Mouse (Mus musculus) gastrocnemius, postnatal 14 days (tissue): ENCODE data around the gene Iqgap2. TPM values are rescaled to one million over a fixed set of nuclear protein-coding genes. Genes with fewer than 3 reads are reported as not detected.
A peak's percentile ranks its signal among the peaks of the same experiment; 100 is the strongest.

Source experiments
- DNase-seq: peaks from one replicate; pipeline ENCODE4 v3.0.0; 2021; ENCODE audit warnings: mixed read lengths
- intact Hi-C: fragments of 180-260 bp; cut with DNase I; formaldehyde crosslinking; loops from one replicate; pipeline ENCODE4 v1.15.1; 2025; ENCODE audit warnings: low total_unique reads
- total RNA-seq, 2 experiments: library from RNA; stranded (reverse); gene quantifications; 2 replicates each; pipeline ENCODE4 v1.2.3; 2021

Iqgap2 gene
- total RNA-seq, 2 experiments from 2014 or later: 2.4 to 2.7 TPM

GRCm38 (mm10) chr13:95609088-95609420 lies 282.7 kb downstream of the Iqgap2 start:
- no peak for DNase-seq
- intact Hi-C loops: no loop called here

- intact Hi-C loops: no loop called here
- no peak for DNase-seq
Measured at GRCm38 (mm10) chr13:95608416-95609087, 283.2 kb downstream of the Iqgap2 start.

- DNase-seq: no peak
- intact Hi-C loops: no loop called here
Measured at GRCm38 (mm10) chr13:95607019-95607418, 284.7 kb downstream of the Iqgap2 start.

DNA sequence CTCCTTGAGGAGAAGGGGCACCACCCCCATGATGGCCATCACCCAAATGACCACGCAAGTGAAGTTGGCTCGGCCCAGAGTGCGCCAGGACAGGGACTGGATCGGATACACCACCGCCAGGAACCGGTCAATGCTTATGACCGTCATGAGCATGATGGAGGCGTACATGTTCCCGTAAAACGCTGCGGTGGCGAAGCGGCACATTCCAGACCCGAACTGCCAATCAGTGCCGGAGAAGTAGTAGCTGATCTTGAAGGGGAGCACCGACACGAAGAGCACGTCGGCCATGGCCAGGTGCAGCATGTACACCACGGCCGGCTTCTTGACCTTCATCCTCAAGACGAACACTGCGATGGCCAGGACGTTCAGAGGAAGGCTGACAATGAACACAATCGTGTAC lies 287.4 kb downstream of the Iqgap2 start:
- intact Hi-C loops: no loop called here
- DNase-seq: no peak

DNA sequence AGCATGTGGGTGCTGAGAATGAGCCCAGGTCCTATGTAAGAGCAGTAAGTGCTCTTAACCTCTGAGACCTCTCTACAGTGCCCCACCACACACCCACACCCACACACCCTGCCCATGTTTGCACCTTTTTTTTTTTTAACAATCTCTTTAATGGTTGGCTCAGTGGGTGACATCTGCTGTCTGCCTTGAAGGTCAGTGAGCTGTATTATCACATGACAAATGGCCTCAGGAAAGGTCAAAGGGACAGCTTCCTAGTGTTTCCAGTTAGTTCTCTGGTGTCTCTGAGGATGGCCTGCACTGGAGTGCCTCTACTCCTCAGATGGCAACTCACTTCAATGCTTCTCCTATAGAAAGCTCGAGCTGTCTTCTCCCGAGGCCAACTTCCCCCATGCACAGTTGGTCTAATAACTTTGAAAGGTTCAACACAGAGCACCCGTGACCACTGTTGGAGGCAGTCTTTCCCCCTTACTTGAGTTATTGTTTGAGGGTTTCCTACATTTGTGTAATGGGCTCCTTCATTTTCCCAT lies 291.8 kb downstream of the Iqgap2 start:
- no peak for DNase-seq
- intact Hi-C loops: no loop called here

- intact Hi-C loops: no loop called here
- no peak for DNase-seq
Measured at GRCm38 (mm10) chr13:95598232-95598920, 293.3 kb downstream of the Iqgap2 start.

DNA sequence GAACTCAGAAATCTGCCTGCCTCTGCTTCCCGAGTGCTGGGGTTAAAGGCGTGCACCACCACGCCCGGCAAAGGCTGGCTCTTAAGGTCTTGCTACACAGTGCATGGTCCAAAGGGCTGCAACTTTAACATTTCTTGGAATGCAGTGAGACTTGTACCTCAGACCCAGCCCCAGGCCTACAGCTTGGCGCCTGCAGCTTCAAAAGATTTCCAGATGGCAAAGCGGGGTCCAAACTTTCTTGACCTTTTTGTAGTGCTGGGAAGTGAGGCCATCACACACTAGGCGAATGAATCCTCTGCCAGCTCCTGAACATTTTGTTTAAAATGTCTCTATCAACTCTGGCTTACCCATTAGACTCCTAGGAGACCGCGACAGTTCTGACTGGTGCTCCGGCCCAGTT lies 294.1 kb downstream of the Iqgap2 start:
- intact Hi-C loops: no loop called here
- DNase-seq: no peak

DNA sequence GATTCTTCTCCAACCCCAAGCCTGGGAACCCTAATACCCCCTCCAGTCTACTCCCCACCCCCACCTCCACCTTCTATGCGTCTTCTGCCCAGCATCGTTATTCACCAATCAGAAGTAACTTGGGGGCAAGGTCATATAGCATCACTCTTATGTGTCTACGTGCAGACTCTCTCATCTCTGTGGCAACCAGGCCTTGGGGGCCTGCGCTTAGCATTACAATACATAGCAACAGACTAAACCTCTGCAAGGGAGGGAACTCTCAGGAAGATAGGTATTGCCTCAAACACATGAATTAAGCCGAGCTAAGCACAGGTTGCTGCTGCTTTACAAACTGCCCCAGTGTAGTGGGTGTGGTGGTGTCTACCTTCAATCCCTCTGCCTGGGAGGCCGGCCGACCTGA lies 295.0 kb downstream of the Iqgap2 start:
- intact Hi-C loops: no loop called here
- DNase-seq: no peak

- intact Hi-C loops: no loop called here
- DNase-seq: no peak
Measured at GRCm38 (mm10) chr13:95595921-95596320, 295.8 kb downstream of the Iqgap2 start.

DNA sequence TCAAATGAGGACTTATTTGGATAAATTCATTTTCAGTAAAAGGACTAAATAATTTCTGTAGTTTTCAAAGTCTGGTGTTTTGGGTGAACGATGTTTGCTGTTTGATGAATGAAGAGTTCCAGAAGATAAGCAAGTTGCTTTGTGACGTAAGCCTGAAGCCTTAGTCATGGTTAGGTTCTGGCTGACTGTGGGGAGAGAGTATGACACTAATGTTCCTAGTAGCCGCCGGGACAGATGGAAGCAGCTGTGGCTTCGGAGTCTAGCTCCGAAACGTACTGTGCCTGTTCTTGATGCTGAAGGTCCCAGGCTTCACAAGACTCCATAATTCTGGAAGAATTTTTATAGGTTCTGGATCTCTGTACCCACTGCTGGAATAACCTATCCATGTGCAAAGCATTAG lies 296.3 kb downstream of the Iqgap2 start:
- intact Hi-C loops: no loop called here
- no peak for DNase-seq

DNA sequence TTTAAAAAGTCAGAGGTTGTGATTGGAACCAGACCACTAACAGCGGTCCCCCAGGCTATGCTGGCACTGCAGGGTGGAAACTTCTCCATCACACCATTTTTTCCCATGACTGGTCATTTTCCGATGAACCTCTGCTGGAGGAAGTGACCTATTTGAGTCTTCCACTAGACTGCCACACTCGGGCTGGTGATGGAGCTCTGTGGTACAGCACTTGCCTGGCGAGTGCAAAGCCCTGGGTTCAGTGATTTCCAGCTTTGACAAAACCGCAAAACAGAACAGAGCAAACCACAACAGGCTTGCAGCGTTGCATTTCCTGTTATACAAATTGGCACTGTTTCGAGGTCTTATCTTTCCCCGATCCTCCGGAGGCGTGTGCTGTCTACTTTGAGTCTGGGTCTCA lies 298.9 kb downstream of the Iqgap2 start:
- intact Hi-C loops: no loop called here
- no peak for DNase-seq

DNA sequence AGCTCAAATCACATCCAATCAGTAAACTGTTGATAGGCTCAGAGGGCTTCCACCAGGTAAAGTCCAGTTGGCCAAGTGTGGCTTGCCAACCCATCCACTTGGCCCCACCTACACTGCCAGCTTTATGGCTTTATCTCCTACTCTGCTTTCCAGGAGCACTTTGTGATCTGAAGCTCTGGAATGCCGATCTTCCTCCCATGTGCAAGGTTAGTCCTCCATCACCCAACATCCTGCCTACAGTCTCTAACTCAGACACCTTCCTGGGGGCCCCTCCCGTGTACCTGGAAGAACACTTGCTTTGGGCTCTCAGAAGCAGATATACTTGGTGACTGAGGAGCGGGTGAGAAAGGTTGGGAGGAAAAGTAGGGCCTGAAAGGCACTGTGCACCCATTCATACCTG lies 300.1 kb downstream of the Iqgap2 start:
- DNase-seq: no peak

DNA sequence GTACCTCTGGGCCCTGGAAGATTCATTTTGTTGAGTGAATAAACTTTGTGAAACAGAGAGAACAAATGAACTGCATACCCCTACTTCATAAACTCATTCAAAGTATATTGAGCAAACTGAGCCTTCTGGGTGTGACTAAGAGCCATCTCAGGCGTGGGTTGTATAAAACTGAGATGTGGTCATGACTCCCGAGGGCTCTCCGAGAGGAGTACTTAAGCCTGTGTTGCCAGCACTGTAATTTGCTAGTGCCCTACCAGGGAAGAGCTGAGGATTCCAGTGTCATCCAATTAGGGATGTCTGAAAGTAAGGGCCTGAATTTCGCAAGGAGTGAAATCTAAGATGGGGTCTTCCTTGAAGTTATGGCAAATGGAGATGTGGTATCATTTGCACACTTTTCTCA lies 304.1 kb downstream of the Iqgap2 start:
- intact Hi-C loops: no loop called here
- no peak for DNase-seq

More for the DNA sequence above, 300.1 kb downstream of the Iqgap2 start:
- intact Hi-C loops: no loop called here

DNA sequence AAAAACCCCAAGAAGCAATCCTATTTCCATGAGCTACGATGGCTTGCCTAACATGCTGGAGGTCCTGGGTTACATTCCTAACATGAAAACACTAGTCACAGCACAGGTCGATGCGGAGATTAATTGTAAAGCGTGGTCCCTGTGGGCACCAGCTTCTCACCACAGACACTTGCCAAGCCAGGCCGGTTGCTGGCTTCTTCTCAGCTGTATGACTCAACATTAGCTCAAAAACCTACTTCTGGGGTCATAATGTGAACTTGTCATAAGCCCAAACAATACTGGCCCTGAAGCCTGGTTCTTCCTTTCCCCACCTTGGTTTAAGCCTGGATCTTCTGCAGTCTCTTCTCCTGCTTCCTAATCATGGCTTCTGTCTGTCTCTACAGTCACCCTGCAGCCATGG lies 306.8 kb downstream of the Iqgap2 start:
- intact Hi-C loops: no loop called here
- no peak for DNase-seq

DNA sequence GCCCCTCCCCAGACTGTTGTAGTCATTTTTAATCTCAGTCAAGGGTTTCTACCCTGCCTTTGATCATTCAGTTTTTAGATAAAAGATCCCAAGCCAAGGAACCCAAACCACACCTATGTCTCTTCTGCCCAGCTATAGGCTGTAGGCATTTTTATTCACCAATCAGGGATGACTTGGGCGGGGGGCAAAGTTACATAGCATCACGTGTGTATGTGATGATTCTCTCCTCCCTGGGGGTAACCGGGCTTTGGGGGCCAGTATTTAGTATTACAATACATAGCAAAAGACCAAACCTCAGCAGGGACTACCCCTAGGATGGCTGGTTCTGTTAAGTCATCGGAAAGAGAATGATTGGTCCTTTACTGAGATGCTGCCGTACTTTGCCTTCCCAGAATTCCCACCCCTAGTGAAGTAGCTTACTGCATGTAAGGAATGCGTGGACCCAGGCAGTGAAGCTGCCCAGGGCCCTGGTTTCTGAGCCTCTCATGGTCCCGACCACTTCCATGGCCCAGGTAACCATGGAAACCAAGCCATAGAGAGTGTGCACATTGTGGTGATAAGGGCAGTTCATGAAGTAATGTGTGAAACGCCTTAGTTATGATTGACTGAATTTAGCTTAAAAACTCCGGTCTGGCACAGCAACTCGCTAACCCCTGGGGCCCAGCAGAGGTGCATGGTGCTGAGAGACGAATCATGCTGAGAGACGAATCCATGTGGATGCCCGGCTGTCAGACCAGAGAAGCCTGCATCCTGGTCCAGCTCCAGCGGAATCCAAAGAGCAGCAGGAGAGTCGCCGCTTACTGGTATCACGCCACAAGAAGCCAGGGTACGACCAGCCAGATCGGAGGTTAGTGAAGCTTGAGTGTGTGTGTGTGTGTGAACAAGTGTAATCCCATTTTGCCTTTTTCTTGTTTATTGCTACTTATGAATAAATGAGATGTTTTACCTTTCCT lies 308.2 kb downstream of the Iqgap2 start:
- peak; percentile 26 for DNase-seq
- intact Hi-C loops: no loop called here

- intact Hi-C loops: no loop called here
- no peak for DNase-seq
Measured at GRCm38 (mm10) chr13:95581850-95582249, 309.9 kb downstream of the Iqgap2 start.

DNA sequence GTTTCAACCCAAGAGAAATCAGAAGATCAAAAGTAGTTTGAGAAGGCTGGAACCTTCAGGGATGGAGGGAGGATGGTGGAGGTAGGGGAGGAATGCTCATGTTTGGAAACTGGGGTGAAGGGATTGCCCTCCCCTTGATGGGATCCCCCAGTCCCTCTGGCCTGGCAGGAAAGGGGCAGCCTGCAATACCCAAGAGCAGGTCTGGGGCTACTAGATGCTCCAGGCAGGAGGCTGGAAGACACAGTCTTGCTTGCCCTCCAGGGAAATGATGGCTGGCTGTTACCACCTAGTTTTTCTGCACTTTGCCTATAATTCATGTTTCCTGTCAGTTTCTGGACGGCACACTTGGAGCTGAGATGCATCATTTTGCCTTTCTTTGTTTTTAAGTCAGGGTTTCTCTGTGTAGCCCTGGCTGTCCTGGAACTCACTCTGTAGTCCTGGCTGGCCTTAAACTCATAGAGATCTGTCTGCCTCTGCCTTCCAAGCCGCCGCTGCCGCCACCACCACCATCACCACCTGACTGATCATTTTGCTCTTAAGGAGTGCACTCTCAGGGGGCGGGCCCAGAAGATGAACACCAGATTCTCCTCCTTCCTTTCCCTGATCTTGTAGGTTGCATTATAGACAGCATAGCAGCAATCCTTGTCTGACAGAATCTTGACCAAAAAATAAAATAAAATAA lies 313.6 kb downstream of the Iqgap2 start:
- DNase-seq: no peak
- intact Hi-C loops: no loop called here
